Mouse (Mus musculus): ENCODE measurements around the gene Smpd4. TPM values are rescaled to one million over a fixed set of nuclear protein-coding genes. Genes with fewer than 3 reads are reported as not detected.
A peak's percentile ranks its signal among the peaks of the same experiment; 100 is the strongest.

Gene Smpd4
- polyA plus RNA-seq, 1 experiment from 2014 or later = 42.7 TPM

DNA sequence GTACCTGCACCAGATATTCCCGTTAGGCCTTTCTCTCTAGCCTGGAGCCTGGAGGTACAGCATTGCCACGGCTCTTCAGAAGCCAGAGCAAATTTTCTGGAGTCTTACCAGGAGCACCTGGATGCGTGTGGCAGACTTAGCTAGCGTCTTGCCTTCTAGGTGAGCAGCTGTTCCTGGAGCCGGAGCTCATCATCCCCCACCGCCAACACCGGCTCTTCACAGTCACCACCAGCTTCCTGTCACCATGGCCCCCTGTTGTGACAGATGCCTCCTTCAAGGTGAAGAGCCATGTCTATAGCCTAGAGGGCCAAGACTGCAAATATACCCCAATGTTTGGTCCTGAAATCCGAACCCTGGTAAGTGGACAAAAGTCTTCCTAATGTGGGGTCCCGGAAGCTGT lies 21.6 kb downstream of the Smpd4 start:
- H3K4me2 ChIP-seq (replicated peaks) = no peak overlapping the region
- peaks cover 75% of the 10 kb centered on the region for H3K36me3 ChIP-seq
- no peaks in the 10 kb centered on the region for H3K9me3 ChIP-seq
- no peaks in the 10 kb centered on the region for H3K4me1 ChIP-seq
- WGBS = 92% methylated on average over 9 of the region's 9 CpGs
- ATAC-seq (ENCODE audit: low FRiP score, low read depth) = no peak
- H3K4me3 ChIP-seq = no peak overlapping the region
- H3K27ac ChIP-seq = no peak overlapping the region
- H3K9ac ChIP-seq = no peak overlapping the region
- no peaks in the 10 kb centered on the region for H3K27me3 ChIP-seq

DNA sequence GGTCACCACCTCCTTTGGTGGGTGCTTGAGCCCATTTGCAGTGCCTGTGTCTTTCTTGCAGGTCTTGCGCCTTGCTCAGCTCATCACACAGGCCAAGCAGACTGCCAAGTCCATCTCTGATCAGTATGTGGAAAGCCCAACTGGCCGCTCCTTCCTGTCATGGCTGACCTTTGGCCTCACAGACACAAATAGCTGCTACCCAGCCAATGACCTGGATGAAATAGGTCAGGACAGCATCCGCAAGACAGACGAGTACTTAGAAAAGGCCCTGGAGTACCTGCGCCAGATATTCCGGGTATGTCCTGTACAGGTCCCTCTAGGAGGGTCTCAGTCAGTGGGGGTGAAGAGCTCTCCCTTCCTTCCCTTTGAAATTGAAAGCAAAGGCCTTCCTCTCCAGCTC lies 22.1 kb downstream of the Smpd4 start:
- Histone ChIP-seq H3K27me3 (no peaks in the 10 kb centered on the region), H3K9ac (no peak overlapping the region), H3K4me1 (no peaks in the 10 kb centered on the region), H3K9me3 (no peaks in the 10 kb centered on the region), H3K4me3 (no peak overlapping the region), H3K4me2 (replicated peaks) (no peak overlapping the region), H3K27ac (no peak overlapping the region), H3K36me3 (peaks cover 70% of the 10 kb centered on the region)
- no peak for ATAC-seq (ENCODE audit: low FRiP score, low read depth)
- WGBS = 91% methylated on average over 6 of the region's 6 CpGs

GRCm38 (mm10) chr16:17642311-17642710 lies 23.2 kb downstream of the Smpd4 start:
- H3K4me3 ChIP-seq = no peak overlapping the region
- no peak for ATAC-seq (ENCODE audit: low FRiP score, low read depth)
- 88% methylated on average over 8 of the region's 8 CpGs for WGBS
- H3K4me1 ChIP-seq = peaks cover 7% of the 10 kb centered on the region
- no peak overlapping the region for H3K27ac ChIP-seq
- H3K4me2 ChIP-seq (replicated peaks) = no peak overlapping the region
- H3K27me3 ChIP-seq = no peaks in the 10 kb centered on the region
- H3K36me3 ChIP-seq = peaks cover 67% of the 10 kb centered on the region
- H3K9ac ChIP-seq = no peak overlapping the region
- no peaks in the 10 kb centered on the region for H3K9me3 ChIP-seq

GRCm38 (mm10) chr16:17643437-17643990 lies 24.4 kb downstream of the Smpd4 start:
- H3K4me3 ChIP-seq = no peak overlapping the region
- peaks cover 60% of the 10 kb centered on the region for H3K36me3 ChIP-seq
- no peaks in the 10 kb centered on the region for H3K27me3 ChIP-seq
- no peak for ATAC-seq (ENCODE audit: low FRiP score, low read depth)
- no peak overlapping the region for H3K27ac ChIP-seq
- 85% methylated on average over 4 of the region's 4 CpGs for WGBS
- peaks cover 7% of the 10 kb centered on the region for H3K4me1 ChIP-seq
- no peak overlapping the region for H3K9ac ChIP-seq
- no peaks in the 10 kb centered on the region for H3K9me3 ChIP-seq
- H3K4me2 ChIP-seq (replicated peaks) = no peak overlapping the region

DNA sequence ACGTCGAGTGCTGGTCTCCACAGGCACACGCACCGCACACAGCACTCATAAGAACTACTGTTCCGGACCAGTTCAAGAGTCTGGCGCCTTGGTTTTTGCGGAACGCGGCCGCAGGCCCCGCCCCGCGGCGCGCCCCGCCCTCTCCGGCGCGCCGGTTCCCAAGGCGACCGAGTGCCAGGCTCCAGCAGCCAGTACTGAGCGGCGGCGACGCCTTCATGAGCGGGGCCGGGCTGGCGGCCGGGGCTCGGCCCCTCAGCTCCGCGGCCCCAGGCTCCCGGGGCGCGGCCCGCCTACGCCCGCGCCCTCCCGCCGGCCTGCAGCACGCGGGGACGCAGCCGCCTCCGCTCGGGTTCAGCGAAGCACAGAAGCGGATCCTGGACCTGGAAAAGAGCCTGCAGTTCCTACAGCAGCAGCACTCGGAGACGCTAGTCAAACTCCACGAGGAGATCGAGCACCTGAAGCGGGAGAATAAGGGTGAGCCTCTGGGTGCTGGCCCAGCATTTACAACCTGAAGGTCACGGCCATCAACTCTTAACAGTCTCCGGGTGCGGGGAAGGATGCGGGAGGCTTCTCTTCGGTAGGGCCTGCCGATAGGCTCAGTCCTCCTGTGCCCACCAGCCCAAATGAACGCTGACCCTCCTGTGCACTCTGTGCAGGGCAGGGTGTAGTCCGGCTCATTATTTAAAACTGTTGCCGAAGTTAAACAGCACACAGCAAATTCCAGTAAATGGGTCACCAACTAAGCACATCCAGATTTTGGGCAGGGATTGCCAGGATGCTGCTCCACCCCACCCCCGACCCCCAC lies 27.4 kb downstream of the Smpd4 start, which contains the start of gene Ccdc74a:
Gene Ccdc74a (plus strand): TSS at position 161 of the 805 bp plus-strand sequence.
- peak; percentile 94 for ATAC-seq (ENCODE audit: low FRiP score, low read depth)
- WGBS = 2% methylated on average over 48 of the region's 65 CpGs
- no peaks in the 10 kb centered on the region for H3K27me3 ChIP-seq
- peak within 1 kb of the TSS; percentile 79 for H3K9ac ChIP-seq
- H3K36me3 ChIP-seq = peaks cover 58% of the 10 kb centered on the region
- peak within 1 kb of the TSS; percentile 58 for H3K4me3 ChIP-seq
- peaks cover 7% of the 10 kb centered on the region for H3K4me1 ChIP-seq
- no peaks in the 10 kb centered on the region for H3K9me3 ChIP-seq
- peak within 1 kb of the TSS; percentile 15; the same call in 1 of the 2 replicates for H3K27ac ChIP-seq
- peak within 1 kb of the TSS; percentile 75 for H3K4me2 ChIP-seq (replicated peaks)

GRCm38 (mm10) chr16:17647156-17647555 lies 28.0 kb downstream of the Smpd4 start:
- H3K27me3 ChIP-seq = no peaks in the 10 kb centered on the region
- no peak for ATAC-seq (ENCODE audit: low FRiP score, low read depth)
- no peaks in the 10 kb centered on the region for H3K9me3 ChIP-seq
- peaks cover 7% of the 10 kb centered on the region for H3K4me1 ChIP-seq
- 15% methylated on average over 1 of the region's 1 CpGs for WGBS
- no peak overlapping the region for H3K27ac ChIP-seq
- peak overlapping the region; percentile 79 for H3K9ac ChIP-seq
- H3K36me3 ChIP-seq = peaks cover 60% of the 10 kb centered on the region
- H3K4me3 ChIP-seq = peak overlapping the region; percentile 58
- peak overlapping the region; percentile 75 for H3K4me2 ChIP-seq (replicated peaks)

DNA sequence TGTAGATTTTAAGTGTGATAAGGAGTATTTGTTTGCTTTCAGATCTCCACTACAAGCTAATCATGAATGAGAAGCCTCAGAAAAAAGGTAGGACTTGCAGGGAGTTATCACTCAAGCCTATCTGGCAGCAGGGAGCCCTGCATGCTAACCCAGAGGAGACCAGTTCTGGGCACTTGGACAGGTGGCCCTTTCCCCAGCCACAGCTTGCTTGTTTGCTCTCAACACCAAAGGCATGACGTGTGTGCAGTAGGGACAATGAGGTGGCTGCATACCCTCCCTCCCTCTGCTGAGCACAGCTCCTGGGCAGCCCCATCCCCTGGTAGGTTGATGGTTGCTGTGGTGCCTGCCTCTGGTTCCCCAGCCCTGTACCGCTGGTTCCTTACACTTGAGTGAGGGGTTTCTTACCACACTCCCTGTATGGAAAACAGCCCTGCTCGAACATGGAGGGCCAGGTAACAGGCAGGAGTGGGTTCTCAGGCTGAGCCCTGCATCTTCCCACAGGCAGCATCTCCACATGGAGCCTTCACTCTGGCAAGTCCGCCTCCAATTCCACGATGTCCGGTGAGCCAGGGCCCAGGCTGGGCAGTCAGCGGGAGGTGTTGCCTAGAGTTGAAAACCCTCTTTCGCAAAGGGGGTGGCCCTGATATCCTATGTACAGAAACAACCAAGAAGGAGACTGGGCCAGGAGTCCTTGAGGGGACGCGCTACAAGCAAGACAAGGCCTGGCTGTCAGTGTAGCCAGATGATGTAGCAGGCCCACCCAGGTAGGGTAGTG lies 28.6 kb downstream of the Smpd4 start:
- Histone ChIP-seq H3K27me3 (no peaks in the 10 kb centered on the region), H3K4me3 (no peak overlapping the region), H3K9ac (no peak overlapping the region), H3K4me2 (replicated peaks) (no peak overlapping the region), H3K4me1 (peaks cover 7% of the 10 kb centered on the region), H3K27ac (no peak overlapping the region), H3K9me3 (no peaks in the 10 kb centered on the region), H3K36me3 (peaks cover 60% of the 10 kb centered on the region)
- ATAC-seq (ENCODE audit: low FRiP score, low read depth) = no peak
- whole genome bisulfite sequencing = 86% methylated on average over 10 of the region's 10 CpGs

- WGBS = 87% methylated on average over 16 of the region's 16 CpGs
- no peak for ATAC-seq (ENCODE audit: low FRiP score, low read depth)
- H3K4me2 ChIP-seq (replicated peaks) = no peak overlapping the region
These were observed 30.9 kb downstream of the Smpd4 start for GRCm38 (mm10) chr16:17649925-17650605.

GRCm38 (mm10) chr16:17650711-17651110 lies 31.6 kb downstream of the Smpd4 start:
- Histone ChIP-seq H3K4me3 (no peak overlapping the region), H3K9ac (no peak overlapping the region), H3K27ac (no peak overlapping the region), H3K9me3 (no peaks in the 10 kb centered on the region), H3K4me2 (replicated peaks) (no peak overlapping the region), H3K27me3 (no peaks in the 10 kb centered on the region), H3K36me3 (peaks cover 75% of the 10 kb centered on the region), H3K4me1 (peaks cover 7% of the 10 kb centered on the region)
- WGBS = 100% methylated on average over 1 of the region's 1 CpGs
- no peak for ATAC-seq (ENCODE audit: low FRiP score, low read depth)

More at GRCm38 (mm10) chr16:17649925-17650605, 30.9 kb downstream of the Smpd4 start:
- Histone ChIP-seq H3K27ac (no peak overlapping the region), H3K9ac (no peak overlapping the region), H3K9me3 (no peaks in the 10 kb centered on the region), H3K4me1 (peaks cover 7% of the 10 kb centered on the region), H3K4me3 (no peak overlapping the region), H3K36me3 (peaks cover 68% of the 10 kb centered on the region), H3K27me3 (no peaks in the 10 kb centered on the region)

DNA sequence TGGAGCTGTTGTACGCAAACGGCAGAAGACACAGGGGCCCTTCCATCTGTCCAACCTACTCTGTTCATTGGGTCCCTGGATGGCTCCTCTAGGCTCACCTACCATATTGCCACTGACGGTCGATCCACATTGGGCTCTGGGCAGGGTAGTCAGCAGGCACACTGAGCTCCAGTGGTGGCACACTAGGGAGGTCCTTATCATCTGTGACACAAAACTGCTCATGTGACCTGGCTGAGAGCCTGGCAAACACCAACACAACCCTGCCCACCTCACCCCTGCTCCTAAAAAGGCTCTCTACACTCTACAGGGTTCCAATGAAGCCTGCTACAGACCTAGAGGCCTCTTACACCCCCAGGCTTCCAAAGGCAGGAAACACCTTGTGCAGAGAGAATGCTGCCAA lies 33.5 kb downstream of the Smpd4 start:
- Histone ChIP-seq H3K9me3 (no peaks in the 10 kb centered on the region), H3K4me2 (replicated peaks) (no peak overlapping the region), H3K4me3 (no peak overlapping the region), H3K27me3 (no peaks in the 10 kb centered on the region), H3K4me1 (no peaks in the 10 kb centered on the region), H3K27ac (no peak overlapping the region), H3K36me3 (peaks cover 94% of the 10 kb centered on the region), H3K9ac (no peak overlapping the region)
- 87% methylated on average over 4 of the region's 4 CpGs for WGBS
- ATAC-seq (ENCODE audit: low FRiP score, low read depth) = no peak

- no peaks in the 10 kb centered on the region for H3K4me1 ChIP-seq
- no peak overlapping the region for H3K9ac ChIP-seq
- no peak overlapping the region for H3K4me3 ChIP-seq
- no peak overlapping the region for H3K27ac ChIP-seq
- 89% methylated on average over 5 of the region's 5 CpGs for WGBS
- peaks cover 98% of the 10 kb centered on the region for H3K36me3 ChIP-seq
- H3K4me2 ChIP-seq (replicated peaks) = no peak overlapping the region
- no peak for ATAC-seq (ENCODE audit: low FRiP score, low read depth)
- H3K27me3 ChIP-seq = no peaks in the 10 kb centered on the region
- H3K9me3 ChIP-seq = no peaks in the 10 kb centered on the region
These were observed 34.4 kb downstream of the Smpd4 start for GRCm38 (mm10) chr16:17653601-17654000.
